Mouse (Mus musculus) lung, postnatal 36 days (tissue): ENCODE measurements around the gene Ift20.
"Not testable (repeated sequence)": the region's sequence is repeated elsewhere in the genome, so short reads cannot be mapped to it uniquely, and the experiment has no call there.

Source experiments
- DNase-seq: peaks from one replicate; pipeline ENCODE4 v3.0.0; 2022; ENCODE audit warnings: mixed read lengths

Ift20 gene

DNA sequence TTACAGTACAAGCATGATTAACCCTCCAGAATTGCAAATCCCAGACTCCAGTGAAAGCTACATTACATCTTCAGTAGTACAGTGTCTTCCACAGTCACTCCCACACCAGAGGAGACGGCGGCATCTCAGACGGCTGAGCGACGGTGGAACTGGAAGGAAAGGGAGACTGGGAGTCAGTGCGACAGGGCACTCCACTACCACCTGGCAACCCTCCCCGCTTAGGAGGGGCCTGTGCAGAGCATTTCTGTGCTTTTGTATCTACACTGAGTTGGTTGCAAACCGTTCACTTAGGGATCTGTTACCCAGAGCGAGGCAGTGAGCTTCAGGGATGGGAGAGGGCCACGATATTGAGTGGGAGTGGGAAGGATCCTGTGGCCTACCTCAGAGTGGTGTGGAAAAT, 32.7 kb downstream of the Ift20 start:
- no peak for DNase-seq

GRCm38 (mm10) chr11:78569806-78570205, 33.6 kb downstream of the Ift20 start:
- no peak for DNase-seq

DNA sequence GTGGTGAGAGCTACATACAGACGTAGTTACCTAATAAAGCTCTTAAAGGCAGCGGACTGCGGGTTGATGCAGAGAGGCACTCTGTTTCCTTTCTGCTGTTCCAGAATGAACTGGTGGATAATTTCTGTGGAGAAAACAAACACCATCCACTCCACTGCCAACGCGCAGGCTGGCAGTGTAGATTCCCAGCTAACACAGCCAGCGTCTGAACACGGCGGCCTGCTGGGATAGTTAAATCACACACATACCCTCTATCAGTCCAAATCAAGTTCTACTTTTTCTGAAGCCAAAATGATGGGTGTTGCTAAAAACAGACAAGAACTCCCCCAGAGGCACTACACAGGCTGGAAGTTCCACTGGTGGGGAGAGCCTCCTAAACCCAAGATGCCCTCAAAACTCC, 35.3 kb downstream of the Ift20 start:
- DNase-seq = no peak

GRCm38 (mm10) chr11:78571854-78572253, 35.7 kb downstream of the Ift20 start:
- no peak for DNase-seq

DNA sequence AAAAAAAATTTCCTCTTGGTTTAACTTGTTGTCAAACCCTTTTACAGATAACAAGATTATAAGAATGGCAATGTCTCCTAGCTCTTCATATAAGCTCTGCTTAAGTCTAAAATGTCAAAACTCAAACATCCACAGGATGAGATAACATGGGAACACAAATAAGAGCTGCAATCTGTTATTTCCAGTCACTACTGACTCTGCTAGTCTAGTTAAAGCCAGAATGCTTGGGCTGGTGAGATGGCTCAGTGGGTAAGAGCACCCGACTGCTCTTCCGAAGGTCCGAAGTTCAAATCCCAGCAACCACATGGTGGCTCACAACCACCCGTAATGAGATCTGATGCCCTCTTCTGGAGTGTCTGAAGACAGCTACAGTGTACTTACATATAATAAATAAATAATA, 37.9 kb downstream of the Ift20 start:
- DNase-seq = not testable (repeated sequence)

DNA sequence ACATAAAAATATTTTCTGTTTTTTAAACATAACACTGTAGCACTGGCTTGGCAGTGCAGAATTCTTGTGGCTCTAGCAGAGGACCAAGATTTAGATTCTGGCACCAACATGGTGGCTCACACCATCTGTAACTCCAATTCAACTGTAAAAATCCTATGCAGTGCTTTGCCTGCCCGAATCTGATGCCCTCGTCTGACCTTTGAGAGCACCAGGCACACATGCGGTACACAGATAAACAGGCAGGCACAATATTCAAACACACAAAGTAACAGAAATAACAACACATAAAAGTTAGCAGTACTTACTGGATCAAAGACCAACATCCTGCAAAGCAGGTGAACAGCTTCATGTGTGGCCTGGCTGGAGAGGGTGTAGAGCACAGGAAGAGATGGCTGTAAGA, 38.4 kb downstream of the Ift20 start:
- no peak for DNase-seq

DNA sequence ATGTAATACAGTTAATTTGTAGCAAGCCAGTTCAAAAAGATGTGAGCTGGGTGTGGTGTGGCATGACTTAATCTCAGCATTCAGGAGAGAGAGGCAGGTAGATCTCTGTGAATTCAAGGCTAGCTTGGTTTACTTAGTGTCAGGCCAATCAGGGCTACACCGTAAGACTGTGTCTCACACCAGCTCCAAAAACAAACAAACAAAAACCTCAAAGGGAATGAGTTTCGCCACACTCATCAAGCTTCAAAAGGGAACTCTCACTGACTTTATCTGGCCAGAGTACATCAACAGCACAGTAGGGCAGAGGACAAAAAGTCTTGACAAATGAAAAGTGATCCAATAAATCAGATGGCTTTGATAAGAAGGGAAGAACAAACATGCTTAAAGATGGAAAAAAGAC, 38.8 kb downstream of the Ift20 start:
- no peak for DNase-seq

GRCm38 (mm10) chr11:78582848-78583247, 46.7 kb downstream of the Ift20 start:
- no peak for DNase-seq

DNA sequence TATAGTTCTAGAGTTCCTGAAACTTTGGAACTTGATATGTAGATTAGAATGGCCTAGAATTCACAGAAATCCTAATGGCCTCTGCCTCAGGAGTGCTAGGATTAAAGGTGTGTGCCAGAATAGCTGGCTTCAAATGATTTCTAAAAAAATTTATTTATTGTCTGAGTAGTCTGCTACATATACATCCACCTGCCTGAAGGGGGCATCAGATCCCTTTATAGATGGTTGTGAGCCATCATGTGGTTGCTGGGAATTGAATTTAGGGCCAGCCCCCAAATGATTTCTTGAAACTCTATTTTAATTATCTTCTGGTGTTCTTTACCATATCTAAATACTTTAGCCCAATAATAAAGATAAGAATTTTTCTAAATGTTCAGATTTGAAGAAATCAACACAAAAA, 49.9 kb downstream of the Ift20 start:
- DNase-seq = no peak

DNA sequence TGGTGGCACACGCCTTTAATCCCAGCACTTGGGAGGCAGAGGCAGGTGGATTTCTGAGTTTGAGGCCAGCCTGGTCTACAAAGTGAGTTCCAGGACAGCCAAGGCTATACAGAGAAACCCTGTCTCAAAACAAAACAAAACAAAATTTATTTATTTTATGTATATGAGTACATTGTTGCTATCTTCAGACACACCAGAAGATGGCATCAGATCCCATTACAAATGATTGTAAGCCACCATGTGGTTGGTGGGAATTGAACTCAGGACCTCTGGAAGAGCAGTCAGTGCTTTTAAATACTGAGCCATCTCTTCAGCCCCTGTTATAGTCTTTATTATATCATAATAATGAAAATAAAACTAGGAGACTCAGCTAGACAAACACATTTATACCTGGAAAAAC, 51.5 kb downstream of the Ift20 start:
- DNase-seq = not testable (repeated sequence)
